Mouse (Mus musculus) granulocyte monocyte progenitor cell, adult 5-6 weeks (primary cell): ENCODE results near the gene Rtbdn. TPM values are rescaled to one million over a fixed set of nuclear protein-coding genes. Genes with fewer than 3 reads are reported as not detected.
A peak's percentile ranks its signal among the peaks of the same experiment; 100 is the strongest.

Experiments
- ATAC-seq: replicated peaks from 2 replicates; pipeline ENCODE4 v1.8.0; 2016; ENCODE audit warnings: mild to moderate bottlenecking, moderate TSS enrichment, inconsistent platforms; ENCODE audit not compliant: poor library complexity, severe bottlenecking
- total RNA-seq, 2 experiments: library from RNA; stranded (forward) in 1 of 2; stranded (reverse) in 1 of 2; fragments of 200-712, 200-1000 nt in 1 of 2; fragments of >200 nt in 1 of 2; fragmentation: Nextera tagmentation in 1 of 2; gene quantifications; 2 replicates each; pipeline ENCODE4 v1.2.3; 2014 to 2017

The Rtbdn gene
- total RNA-seq, 2 experiments from 2014 or later, result not detected

DNA sequence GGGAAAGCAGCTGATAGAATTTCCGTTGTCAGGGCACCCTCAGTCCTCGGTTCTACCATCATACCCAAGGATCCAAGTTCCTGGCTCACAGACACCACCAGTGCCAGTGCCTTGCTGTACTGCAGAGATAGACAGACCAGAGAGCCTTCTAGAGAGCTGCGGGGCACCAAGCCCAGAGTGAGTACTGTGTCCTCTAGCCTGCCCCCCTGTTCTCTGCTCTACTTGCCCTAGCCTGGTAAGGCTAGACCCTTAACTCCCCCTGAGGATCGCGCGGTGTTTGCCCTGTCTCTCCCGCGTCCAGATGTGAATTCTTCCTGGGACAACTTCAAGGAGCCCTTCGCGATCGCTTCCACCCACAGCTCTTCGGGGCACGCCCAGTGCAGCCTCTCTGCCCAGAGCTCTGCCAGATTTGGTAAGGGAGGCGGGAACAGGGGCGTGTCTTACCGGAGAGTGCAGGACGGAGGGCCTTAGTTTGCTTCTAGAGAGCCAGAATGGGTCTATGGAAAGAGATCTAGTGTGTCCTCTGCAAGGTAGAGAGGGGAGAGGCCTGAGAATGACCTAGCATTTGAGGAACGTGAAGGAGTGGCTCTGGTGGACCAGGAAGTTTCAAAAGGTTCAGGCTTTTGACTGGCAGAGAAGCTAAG, 5.9 kb downstream of the Rtbdn start:
- peak; percentile 78 for ATAC-seq

DNA sequence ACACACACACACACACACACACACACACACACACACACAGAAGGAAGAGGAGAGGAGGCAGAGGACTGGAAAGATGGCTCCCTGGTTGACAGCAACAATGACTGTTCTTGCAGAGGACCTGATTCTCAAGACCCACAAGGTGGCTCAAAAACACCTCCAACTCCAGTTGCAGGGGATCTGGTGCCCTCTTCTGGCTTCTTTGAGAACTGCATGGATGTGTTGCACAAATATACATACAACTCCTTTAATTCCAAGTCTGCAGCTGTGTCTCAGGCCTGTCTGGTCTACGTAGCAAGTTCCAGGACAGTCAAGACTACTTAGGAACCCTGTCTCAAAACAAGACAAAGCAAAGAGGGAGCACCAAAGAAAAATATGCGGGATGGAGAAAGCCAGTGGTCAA, 10.0 kb downstream of the Rtbdn start:
- peak; percentile 60 for ATAC-seq

DNA sequence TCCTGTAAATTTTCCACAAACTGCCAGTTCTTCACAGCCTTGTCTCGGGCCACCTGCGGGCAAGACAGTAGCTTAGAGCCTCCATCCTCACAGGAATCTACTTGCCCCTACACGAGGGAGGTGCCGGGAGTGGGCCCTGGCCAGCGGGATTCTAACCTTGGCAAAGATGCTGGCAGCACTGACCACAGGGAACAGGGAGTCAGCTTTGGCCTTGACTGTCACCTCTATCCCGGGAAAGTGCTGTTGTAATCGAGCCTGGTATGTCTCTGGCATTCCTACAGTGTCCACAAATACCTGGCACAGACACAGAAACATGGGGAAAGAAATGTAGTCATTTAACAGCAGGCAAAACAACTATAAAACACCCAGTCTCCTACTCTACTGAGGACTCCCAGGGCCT, 13.0 kb downstream of the Rtbdn start:
- no peak for ATAC-seq

DNA sequence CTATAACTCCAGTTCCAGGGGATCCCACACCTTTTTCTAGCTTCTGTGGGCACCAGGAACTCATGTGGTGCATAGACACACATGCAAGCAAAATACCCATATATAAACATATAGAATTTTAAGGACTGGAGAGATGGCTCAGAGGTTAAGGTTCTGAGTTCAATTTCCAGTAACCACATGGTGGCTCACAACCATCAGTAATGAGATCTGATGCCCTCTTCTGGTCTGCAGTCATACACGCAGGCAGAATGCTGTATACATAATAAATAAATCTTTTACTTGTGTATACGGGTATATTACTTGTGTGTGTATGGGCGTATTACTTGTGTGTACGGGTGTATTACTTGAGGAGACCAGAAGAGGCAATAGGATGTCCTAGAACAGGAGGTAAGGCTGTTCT, 17.2 kb downstream of the Rtbdn start:
- no peak for ATAC-seq

DNA sequence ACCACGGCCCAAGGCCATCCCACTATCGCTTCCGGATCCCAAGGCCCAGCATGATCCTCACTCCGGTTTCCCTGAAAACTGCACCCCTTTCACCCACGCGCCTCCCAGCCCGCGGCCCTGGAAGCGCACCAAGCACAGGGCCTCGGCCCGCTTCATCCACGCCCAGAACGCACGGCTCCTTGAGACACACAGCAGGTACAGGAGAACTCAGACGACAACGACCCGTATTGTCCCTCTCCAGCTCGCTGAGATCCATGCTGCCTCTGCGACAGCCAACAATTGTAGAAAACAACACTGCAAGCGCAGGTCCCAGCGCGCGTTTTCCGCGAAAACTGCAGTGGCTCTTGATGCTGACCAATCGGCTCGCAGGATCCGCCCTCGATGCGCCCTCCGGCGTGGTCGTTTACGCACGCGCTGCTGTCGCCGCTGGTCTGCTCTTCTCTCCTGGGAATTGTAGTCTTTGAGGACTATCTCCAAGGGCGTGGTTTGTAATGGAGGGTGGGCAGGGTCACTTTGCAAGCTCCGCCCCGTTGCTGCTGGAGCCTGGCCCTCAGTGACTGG, 19.0 kb downstream of the Rtbdn start:
- peak; percentile 86 for ATAC-seq

DNA sequence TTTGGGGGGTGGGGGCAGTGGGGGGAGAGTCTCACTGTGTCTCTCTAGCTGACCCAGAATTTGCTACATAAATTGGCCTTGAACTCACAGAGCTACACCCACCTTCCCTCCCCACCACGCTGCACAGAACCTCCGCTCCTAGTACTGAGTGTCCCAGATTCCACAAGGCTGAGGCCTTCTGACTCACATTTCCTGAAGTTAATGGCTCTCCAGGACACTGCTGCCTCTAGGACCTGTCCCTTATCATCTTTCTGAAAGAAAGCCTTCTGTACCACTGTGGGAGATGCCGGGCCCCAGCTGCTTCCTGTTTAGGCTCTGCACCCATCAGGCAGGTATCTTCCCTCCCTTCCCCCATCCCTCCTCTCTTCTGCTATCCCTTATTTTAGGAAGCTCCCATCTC, 19.8 kb downstream of the Rtbdn start:
- ATAC-seq, result no peak

DNA sequence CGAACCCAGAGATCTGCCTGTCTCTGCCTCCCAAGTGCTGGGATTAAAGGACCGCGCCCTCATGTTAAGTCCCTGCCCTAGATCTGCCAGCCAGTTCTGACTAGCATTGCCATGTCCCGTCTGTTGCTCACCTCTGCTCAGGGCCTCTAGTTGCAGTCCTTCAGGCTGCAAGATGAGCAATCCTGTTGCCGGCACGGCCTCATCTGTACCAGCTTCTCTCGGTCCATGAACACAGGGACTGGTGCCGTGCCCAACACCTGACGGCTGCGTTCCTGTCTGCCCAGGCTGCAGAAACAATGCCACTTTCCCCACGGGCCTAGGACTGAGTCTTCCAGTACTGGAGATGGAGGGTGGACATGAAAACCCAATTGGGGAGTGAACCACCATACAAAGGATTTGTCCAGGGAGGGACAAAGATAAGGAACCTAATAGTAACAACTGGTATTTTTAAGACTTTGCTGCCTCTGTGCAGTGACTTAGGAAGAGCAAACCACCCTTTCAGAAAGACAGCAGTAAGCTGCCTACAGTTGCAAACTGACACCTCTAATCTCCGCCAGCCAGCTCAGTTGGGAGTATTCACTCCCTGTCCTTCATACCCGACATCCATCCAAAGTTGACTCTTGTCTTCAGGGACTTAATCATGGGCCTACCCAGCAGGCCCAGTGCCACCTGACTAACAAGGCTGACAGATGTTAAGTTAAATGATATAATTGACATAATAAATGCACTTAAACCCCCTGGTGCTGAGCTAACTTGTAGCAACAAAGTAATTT, 20.9 kb downstream of the Rtbdn start:
- ATAC-seq, result no peak

DNA sequence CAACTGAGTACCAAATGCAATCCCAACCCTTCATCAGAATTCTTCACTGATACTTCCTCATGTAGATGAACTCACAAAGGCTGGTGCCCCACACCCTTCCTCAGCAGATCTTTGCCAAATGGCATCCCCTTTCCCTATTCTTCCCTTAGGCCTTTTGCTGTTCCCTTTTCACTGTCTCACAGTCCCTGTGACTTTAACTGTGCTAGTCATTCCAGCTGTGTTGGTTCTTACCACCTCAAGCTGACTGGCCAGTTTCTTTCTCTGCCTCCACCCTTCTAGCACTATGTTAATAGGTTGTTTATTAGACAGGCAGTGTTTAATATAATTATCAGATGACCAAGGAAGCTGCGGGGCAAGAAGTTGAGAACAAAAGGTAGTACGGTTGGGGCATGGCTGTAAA, 21.9 kb downstream of the Rtbdn start:
- no peak for ATAC-seq

DNA sequence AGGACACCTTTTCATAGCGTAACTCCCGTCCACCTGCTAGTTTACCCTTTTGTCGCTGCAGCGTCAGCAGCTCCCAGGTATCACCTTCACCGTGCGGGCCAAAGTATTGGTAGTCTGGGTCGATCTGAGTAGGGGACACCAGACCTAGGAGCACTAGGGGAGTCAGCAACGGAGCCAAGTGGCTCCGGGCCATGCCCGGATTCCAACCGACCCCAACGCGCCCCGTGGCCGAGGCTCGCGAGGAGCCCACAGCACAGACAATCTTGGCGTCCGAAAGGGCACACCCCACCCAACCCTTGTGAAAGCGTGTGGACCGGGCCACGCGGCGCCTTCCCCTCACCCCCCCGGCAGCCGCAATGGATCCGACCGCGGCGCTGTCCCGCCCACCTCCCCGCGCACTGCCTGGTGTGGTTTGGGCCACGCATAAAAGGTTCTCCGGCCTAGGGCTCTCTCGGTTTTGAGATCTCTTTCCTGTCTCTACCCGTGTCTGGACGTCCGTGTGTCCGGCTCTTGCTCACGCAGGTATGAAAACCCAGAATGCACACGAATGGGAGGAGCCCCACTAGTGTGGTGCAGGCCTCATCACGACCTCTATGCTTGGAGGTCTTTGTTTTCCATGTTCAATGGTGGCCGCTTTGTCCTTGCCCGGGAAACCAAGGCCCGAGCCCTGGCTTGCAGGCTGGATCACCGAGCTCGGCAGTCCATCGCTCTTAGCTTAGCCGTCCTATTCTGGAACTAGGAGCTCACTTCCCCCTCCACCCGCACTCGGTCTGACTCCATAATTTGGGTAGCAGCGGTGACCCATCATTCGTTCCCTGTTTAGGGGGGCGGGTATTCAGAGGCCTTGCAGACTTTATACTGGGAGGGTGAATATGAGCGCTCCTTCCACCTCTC, 22.7 kb downstream of the Rtbdn start, which contains the start of the genes Gm49661, Prdx2 and Rnaseh2a:
Gm49661 (minus strand) TSS at position 193 of the 894 bp plus-strand sequence.
Prdx2 (plus strand) TSS at position 347 of the 894 bp plus-strand sequence.
Rnaseh2a (minus strand) TSS at position 527 of the 894 bp plus-strand sequence.
- ATAC-seq, result peak; percentile 59

DNA sequence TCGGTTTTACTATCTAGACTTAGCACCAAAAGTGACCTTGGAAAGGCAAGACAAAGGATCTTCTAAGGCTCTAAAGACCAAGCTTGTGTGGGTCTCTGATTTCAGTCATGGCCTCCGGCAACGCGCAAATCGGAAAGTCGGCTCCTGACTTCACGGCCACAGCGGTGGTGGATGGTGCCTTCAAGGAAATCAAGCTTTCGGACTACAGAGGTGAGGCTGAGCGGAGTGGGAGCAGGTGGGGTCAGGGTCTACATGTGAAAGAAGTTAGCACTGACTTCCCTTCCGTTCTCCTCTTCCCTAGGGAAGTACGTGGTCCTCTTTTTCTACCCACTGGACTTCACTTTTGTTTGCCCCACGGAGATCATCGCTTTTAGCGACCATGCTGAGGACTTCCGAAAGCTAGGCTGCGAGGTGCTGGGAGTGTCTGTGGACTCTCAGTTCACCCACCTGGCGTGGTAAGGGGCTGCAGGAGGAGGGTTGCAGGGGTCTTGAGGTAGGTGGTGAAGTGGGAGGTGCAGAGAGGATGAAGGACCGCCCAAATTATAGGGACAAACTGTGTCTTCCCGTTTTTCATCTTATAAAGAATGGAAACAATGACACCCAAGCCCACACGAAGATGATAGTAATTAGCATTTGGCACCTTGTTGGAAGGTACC, 23.5 kb downstream of the Rtbdn start:
- no peak for ATAC-seq

DNA sequence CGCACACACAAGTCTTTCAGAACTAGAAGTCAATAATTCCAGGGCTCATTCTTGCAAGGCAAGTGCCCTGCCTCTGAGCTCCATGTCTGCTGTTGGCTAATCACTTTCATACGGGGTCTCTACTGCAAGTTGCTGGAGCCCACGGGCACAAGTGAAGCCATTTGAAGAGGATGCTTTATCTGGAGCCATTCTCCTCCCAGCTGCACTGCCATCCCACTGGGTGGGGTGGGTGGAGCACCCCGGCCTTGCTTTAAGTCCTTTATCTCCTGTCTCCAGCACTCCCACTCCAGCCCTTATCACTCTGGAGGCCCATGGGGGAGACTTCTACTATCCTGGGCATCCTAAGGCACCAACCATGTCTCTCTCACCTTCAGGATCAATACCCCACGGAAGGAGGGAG, 24.1 kb downstream of the Rtbdn start:
- no peak for ATAC-seq

DNA sequence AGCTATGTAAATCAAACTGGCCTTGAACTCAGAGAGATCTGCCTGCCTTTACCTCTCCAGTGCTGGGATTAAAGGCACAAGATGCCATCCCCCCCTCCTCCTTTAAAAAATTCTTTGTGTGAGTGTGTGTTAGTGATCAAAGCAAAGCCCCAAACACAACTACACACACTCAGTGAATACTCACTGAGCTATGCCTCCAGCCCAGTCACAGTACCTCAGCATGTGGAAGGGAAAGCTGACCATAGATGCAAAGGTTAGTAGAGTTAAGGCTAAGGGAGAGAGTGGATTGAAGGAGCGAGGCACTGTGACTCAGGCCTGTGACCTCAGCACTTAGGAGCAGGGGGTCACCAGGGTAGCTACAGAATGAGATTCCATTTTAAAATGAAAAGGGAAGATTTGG, 26.3 kb downstream of the Rtbdn start:
- ATAC-seq, result no peak

DNA sequence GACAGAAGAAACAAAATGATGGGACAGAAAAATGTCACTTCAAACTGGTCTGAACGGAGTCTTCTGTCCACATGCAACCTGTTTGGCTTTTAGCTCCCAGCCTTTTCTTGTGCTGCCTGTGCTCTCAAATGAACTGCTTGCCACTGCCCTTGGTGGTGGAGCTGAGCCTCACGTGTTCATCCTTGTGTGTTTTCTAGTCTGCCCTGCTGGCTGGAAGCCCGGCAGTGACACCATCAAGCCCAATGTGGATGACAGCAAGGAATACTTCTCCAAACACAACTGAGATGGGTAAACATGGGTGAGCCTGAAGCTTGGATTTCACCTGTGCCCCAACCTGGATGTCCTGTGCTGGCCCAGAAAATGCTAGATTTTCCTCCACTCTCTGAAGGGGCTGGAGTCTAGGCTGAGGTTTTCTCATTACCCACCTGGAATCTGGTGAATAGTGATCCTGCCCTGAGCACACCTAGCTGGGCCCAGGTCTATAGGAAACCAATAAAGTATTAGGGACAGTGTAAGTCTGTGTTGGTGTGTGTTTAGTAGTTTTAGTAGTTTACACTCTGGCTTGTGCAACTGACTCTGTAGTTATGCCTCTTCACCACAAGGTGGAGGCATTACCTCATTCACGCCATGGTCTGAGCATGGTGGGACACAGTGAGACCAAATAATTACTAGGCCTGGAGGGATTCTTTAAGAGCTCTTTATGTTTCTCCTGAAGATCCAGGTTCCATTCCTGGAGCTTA, 27.2 kb downstream of the Rtbdn start:
- peak; percentile 13; the same call in 1 of the 2 replicates for ATAC-seq

DNA sequence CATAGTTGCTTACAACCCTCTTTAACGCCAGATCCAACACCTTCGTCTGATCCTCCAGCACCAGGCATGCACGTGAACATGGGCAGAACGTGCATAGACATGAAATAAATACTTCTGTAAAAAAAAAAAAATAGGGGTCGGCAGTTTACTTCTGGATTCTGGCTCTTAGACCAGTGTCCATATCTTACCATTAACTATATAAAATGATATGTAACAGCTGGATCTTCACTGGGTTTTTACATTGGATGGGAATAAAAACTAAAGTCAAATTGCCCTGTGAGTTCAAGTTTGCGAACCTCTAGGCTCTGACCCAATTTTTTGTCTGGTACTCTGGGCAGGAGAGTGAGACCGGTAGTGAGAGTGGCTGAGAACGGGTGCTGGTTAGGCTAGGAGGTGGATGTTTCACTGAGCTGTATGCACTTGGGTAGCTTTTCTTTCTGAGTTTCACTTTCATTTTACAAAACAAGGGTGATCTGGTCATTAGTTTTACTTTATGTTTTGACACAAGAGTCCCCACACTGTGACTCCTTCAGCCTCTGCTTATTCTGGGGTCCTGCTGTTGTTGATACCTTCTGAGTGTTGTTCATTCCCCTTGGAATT, 27.9 kb downstream of the Rtbdn start:
- ATAC-seq, result no peak

DNA sequence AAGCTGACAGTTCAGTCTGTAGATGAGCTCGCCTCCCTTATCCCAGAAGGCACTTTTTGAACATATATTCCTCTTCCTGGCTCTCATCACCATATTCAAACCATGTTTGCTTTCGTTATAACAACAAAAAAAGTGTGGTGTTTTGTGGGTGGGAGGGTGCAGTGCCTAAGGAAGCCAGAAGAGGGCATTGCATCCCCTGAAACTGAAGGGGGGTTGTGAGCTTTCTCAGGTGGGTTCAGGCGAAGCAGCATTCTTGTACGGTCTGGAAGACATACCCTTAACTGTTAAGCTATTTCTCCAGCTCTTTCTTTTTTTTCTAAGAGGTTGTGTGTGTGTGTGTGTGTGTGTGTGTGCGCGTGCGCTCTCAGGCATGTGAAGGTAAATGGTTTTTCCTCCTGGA, 28.6 kb downstream of the Rtbdn start:
- no peak for ATAC-seq

DNA sequence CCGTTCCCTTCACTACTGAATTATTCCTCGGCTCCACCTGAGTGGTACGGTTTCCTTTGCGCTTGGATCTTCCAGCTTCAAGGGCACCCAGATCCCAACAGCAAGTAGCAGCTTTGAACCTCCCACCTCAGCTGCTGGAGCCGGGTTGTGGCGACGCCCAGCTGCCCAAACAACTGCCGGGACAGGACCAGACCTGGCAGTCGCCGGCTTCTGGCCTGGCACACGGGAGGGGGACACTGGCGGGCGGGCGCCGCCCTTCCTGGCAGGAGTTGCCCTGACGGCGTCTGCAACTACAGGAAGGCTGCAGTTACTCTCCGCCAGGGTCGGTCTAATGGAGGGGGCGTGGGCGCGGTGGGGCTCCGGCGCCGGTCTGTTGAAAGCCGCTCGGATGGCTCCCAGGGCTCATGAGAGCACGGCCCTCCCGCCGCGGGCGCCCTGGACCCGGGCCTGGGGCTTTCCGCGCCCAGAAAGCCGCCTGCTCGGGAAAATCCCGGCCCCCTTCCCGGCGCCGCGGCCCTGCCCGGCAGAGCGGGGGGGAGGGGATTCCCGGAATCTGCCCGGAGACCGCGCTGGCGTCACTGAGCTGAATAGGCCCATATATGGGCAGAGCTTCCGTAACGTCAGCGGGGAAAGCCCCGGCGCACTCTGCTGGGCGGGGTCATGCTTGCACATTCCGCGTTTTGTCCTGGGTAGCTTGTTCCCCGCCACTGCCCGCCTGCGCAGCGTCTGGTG, 29.4 kb downstream of the Rtbdn start:
- peak; percentile 29 for ATAC-seq

DNA sequence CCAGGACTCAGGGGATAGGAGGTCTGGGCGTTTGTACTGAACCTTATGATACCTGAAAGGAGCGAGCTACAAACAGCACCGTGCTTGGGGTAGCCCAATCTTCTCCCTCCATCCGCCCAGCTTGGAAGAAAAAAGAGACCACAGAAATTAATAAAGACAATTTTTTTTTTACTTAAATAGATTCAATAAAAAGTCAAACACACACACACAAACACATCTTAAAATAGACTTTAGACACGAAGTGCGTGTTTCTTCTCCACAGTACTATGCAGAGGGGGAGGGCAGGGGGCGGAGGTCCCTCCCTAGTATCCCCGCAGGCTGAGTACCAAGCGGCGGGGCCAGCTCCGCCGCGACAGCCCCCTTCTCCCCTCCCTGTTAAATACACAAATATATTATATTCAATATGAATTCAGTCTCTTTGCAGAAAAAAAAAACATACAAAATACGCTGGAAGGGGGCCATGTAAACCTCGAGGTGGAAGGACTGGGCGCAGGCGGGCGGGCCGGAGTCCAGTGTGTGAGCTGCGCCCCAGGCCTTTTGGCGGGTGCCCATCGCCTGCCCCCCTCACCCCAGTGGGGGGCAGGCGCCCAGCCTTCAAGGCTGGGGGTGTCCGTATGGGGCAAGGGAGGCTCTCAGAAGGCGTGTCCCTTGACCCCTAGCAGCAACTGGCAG, 30.1 kb downstream of the Rtbdn start:
- no peak for ATAC-seq
